Mouse (Mus musculus) liver, postnatal 0 days (tissue): ENCODE results near the gene Plppr1. TPM values are rescaled to one million over a fixed set of nuclear protein-coding genes. Genes with fewer than 3 reads are reported as not detected.

Experiments used
- ATAC-seq: fragments of 200-750 bp; cut with Nextera tagmentation; 2 replicates; pipeline ENCODE4 v1.8.0; 2017; ENCODE audit warnings: mild to moderate bottlenecking, moderate library complexity
- DNase-seq: peaks from one replicate; pipeline ENCODE4 v3.0.0-alpha.2; 2016
- H3K27ac ChIP-seq: fragments of 300-500 bp; sonication (generic); 2 replicates; pipeline ENCODE4 v1.5.1; 2014; ENCODE audit warnings: antibody characterized with exemption, moderate library complexity, mild to moderate bottlenecking, low read depth
- H3K27me3 ChIP-seq: fragments of 300-500 bp; sonication (generic); 2 replicates; pipeline ENCODE4 v1.6.1; 2014; ENCODE audit warnings: low read length, control low read depth, mixed read lengths; ENCODE audit not compliant: insufficient read depth
- H3K36me3 ChIP-seq: fragments of 300-500 bp; sonication (generic); replicated peaks from 2 replicates; pipeline ENCODE4 v1.6.1; 2014; ENCODE audit warnings: mild to moderate bottlenecking, control low read depth, low read length, moderate library complexity, mixed read lengths; ENCODE audit not compliant: insufficient read depth
- H3K4me1 ChIP-seq: fragments of 300-500 bp; sonication (generic); 2 replicates; pipeline ENCODE4 v1.6.1; 2014; ENCODE audit warnings: antibody characterized with exemption, mild to moderate bottlenecking, control low read depth; ENCODE audit not compliant: insufficient read depth
- H3K4me2 ChIP-seq: fragments of 300-500 bp; sonication (generic); 2 replicates; pipeline ENCODE4 v1.6.1; 2014; ENCODE audit warnings: low read depth, mild to moderate bottlenecking, low read length, moderate library complexity, mixed read lengths
- H3K4me3 ChIP-seq: fragments of 300-500 bp; sonication (generic); 2 replicates; pipeline ENCODE4 v1.5.1; 2014; ENCODE audit warnings: low read depth, low read length
- H3K9ac ChIP-seq: fragments of 300-500 bp; sonication (generic); replicated peaks from 2 replicates; pipeline ENCODE4 v1.6.1; 2014; ENCODE audit warnings: mild to moderate bottlenecking, moderate library complexity
- H3K9me3 ChIP-seq: fragments of 300-500 bp; sonication (generic); 2 replicates; pipeline ENCODE4 v1.6.1; 2016; ENCODE audit warnings: mild to moderate bottlenecking, control low read depth, low read length, mixed read lengths
- CTCF ChIP-seq: sonication (generic); IDR thresholded peaks from 2 replicates; pipeline ENCODE4 v1.5.1; 2016; ENCODE audit warnings: antibody characterized with exemption, low read depth
- EP300 ChIP-seq: IDR thresholded peaks from 2 replicates; pipeline ENCODE4 v1.6.1; 2016; ENCODE audit warnings: antibody characterized with exemption, low read depth, mild to moderate bottlenecking
- WGBS: fragments of 180-500 bp; shearing (Covaris S2); extraction: QIAGEN DNeasy Blood & Tissue Kit; methylation state at CpG from one replicate; pipeline ENCODE4 v1.1.7; 2014; ENCODE audit not compliant: insufficient replicate concordance; 5-methylcytosine and 5-hydroxymethylcytosine counted together
- polyA plus RNA-seq: library from polyadenylated mRNA; unstranded; fragments of >200 nt; fragmentation: Nextera tagmentation; extraction: Ambion mirVana; gene quantifications from 2 replicates; pipeline ENCODE4 v1.2.1, GENCODE M21; 2015

Gene Plppr1
- polyA plus RNA-seq, 1 experiment from 2014 or later, result 5.8 TPM

- ATAC-seq, result no peak
- 64% methylated on average over 5 of the region's 5 CpGs for WGBS
- Histone ChIP-seq H3K27ac (no peak overlapping the region), H3K9me3 (no peaks in the 10 kb centered on the region), H3K4me2 (no peak overlapping the region), H3K9ac (no peak overlapping the region), H3K27me3 (no peaks in the 10 kb centered on the region), H3K4me1 (no peaks in the 10 kb centered on the region; the same call in 1 of the 2 replicates), H3K4me3 (no peak overlapping the region), H3K36me3 (no peaks in the 10 kb centered on the region)
- DNase-seq, result no peak
- TF ChIP-seq EP300 (no peak), CTCF (peak; percentile 43)
Measured at GRCm38 (mm10) chr4:49211582-49211981, 152.5 kb downstream of the Plppr1 start.

GRCm38 (mm10) chr4:49212616-49213544, 153.8 kb downstream of the Plppr1 start:
- H3K27ac ChIP-seq, result no peak overlapping the region
- DNase-seq (no peak), ATAC-seq (no peak)
- no peak overlapping the region for H3K4me2 ChIP-seq
- WGBS, result 75% methylated on average over 11 of the region's 11 CpGs
- H3K4me1 ChIP-seq, result no peaks in the 10 kb centered on the region; the same call in 1 of the 2 replicates
- no peaks in the 10 kb centered on the region for H3K9me3 ChIP-seq
- H3K27me3 ChIP-seq, result no peaks in the 10 kb centered on the region
- H3K9ac ChIP-seq, result no peak overlapping the region
- TF ChIP-seq EP300 (no peak), CTCF (no peak)
- H3K36me3 ChIP-seq, result no peaks in the 10 kb centered on the region
- no peak overlapping the region for H3K4me3 ChIP-seq

GRCm38 (mm10) chr4:49214341-49214740, 155.3 kb downstream of the Plppr1 start:
- Histone ChIP-seq H3K27me3 (no peaks in the 10 kb centered on the region), H3K27ac (no peak overlapping the region), H3K4me2 (no peak overlapping the region), H3K4me1 (no peaks in the 10 kb centered on the region; the same call in 1 of the 2 replicates), H3K9me3 (no peaks in the 10 kb centered on the region), H3K4me3 (no peak overlapping the region), H3K36me3 (no peaks in the 10 kb centered on the region), H3K9ac (no peak overlapping the region)
- WGBS, result 62% methylated on average over 3 of the region's 3 CpGs
- DNase-seq (no peak), ATAC-seq (no peak)
- TF ChIP-seq EP300 (no peak), CTCF (no peak)

GRCm38 (mm10) chr4:49223501-49223900, 164.4 kb downstream of the Plppr1 start:
- no peak for DNase-seq
- Histone ChIP-seq H3K9ac (no peak overlapping the region), H3K4me3 (no peak overlapping the region), H3K27ac (no peak overlapping the region), H3K9me3 (no peaks in the 10 kb centered on the region), H3K27me3 (no peaks in the 10 kb centered on the region), H3K4me2 (no peak overlapping the region), H3K36me3 (no peaks in the 10 kb centered on the region), H3K4me1 (no peaks in the 10 kb centered on the region)
- WGBS, result 84% methylated on average over 6 of the region's 6 CpGs
- no peak for TF ChIP-seq CTCF
- TF ChIP-seq EP300, result no peak
- ATAC-seq, result no peak

GRCm38 (mm10) chr4:49225021-49225420, 165.9 kb downstream of the Plppr1 start:
- H3K4me1 ChIP-seq, result no peaks in the 10 kb centered on the region
- no peak overlapping the region for H3K4me3 ChIP-seq
- DNase-seq (no peak), ATAC-seq (no peak)
- 32% methylated on average over 1 of the region's 1 CpGs for WGBS
- H3K4me2 ChIP-seq, result no peak overlapping the region
- TF ChIP-seq EP300 (no peak), CTCF (no peak)
- no peaks in the 10 kb centered on the region for H3K36me3 ChIP-seq
- no peaks in the 10 kb centered on the region for H3K27me3 ChIP-seq
- H3K9me3 ChIP-seq, result no peaks in the 10 kb centered on the region
- no peak overlapping the region for H3K27ac ChIP-seq
- H3K9ac ChIP-seq, result no peak overlapping the region

- Histone ChIP-seq H3K9me3 (no peaks in the 10 kb centered on the region), H3K9ac (no peak overlapping the region), H3K4me3 (no peak overlapping the region), H3K27ac (no peak overlapping the region), H3K4me2 (no peak overlapping the region), H3K27me3 (no peaks in the 10 kb centered on the region), H3K4me1 (no peaks in the 10 kb centered on the region), H3K36me3 (no peaks in the 10 kb centered on the region)
- TF ChIP-seq CTCF (no peak), EP300 (no peak)
- 79% methylated on average over 11 of the region's 11 CpGs for WGBS
- ATAC-seq (no peak), DNase-seq (no peak)
Measured at GRCm38 (mm10) chr4:49232206-49233031, 173.3 kb downstream of the Plppr1 start.
